Mouse (Mus musculus) c-Kit-positive CD71-positive TER-119-positive erythroid progenitor cells, embryonic 14.5 days (primary cell): ENCODE results near the gene Anapc7.

ENCODE experiments used
- DNase-seq: peaks from one replicate; pipeline ENCODE4 v3.0.0-alpha.2; 2013; ENCODE audit warnings: low spot score

Anapc7 gene

GRCm38 (mm10) chr5:122421271-122422068 is at the start of gene Anapc7:
Gene Anapc7 (plus strand): TSS chr5:122421693.
- DNase-seq = no peak

- DNase-seq = peak; percentile 100
Observed at GRCm38 (mm10) chr5:122372192-122372769, 49.2 kb upstream of the Anapc7 start, which contains the start of gene Fam216a. Gene Fam216a (minus strand): TSS chr5:122372364.

- DNase-seq = no peak
Observed at GRCm38 (mm10) chr5:122372878-122373277, 48.6 kb upstream of the Anapc7 start.

- DNase-seq = no peak
Observed at GRCm38 (mm10) chr5:122377101-122377833, 44.2 kb upstream of the Anapc7 start.

- DNase-seq = no peak
Observed at GRCm38 (mm10) chr5:122378171-122378570, 43.3 kb upstream of the Anapc7 start.

GRCm38 (mm10) chr5:122379374-122380155 is 41.9 kb upstream of the Anapc7 start:
- peak; percentile 73 for DNase-seq

GRCm38 (mm10) chr5:122390006-122390405 is 31.5 kb upstream of the Anapc7 start:
- no peak for DNase-seq

- DNase-seq = no peak
Observed at GRCm38 (mm10) chr5:122390671-122391070, 30.8 kb upstream of the Anapc7 start.

- DNase-seq = no peak
Observed at GRCm38 (mm10) chr5:122391178-122391785, 30.2 kb upstream of the Anapc7 start.

GRCm38 (mm10) chr5:122391786-122392180 is 29.7 kb upstream of the Anapc7 start, which contains the start of gene Arpc3:
Gene Arpc3 (plus strand): TSS chr5:122391878.
- peak; percentile 87 for DNase-seq

GRCm38 (mm10) chr5:122392227-122393004 is 29.1 kb upstream of the Anapc7 start:
- DNase-seq = peak; percentile 26

- DNase-seq = peak; percentile 81
Observed at GRCm38 (mm10) chr5:122393887-122394286, 27.6 kb upstream of the Anapc7 start.

GRCm38 (mm10) chr5:122396791-122397190 is 24.7 kb upstream of the Anapc7 start:
- no peak for DNase-seq

GRCm38 (mm10) chr5:122397495-122397894 is 24.0 kb upstream of the Anapc7 start:
- DNase-seq = no peak

- DNase-seq = no peak
Observed at GRCm38 (mm10) chr5:122399871-122400270, 21.6 kb upstream of the Anapc7 start.

- DNase-seq = no peak
Observed at GRCm38 (mm10) chr5:122400628-122401302, 20.7 kb upstream of the Anapc7 start.

- DNase-seq = peak; percentile 45
Observed at GRCm38 (mm10) chr5:122401303-122401640, 20.2 kb upstream of the Anapc7 start.

- no peak for DNase-seq
Observed at GRCm38 (mm10) chr5:122402160-122402559, 19.3 kb upstream of the Anapc7 start.

- DNase-seq = no peak
Observed at GRCm38 (mm10) chr5:122402772-122403171, 18.7 kb upstream of the Anapc7 start.

- no peak for DNase-seq
Observed at GRCm38 (mm10) chr5:122403362-122403761, 18.1 kb upstream of the Anapc7 start.
